Mouse (Mus musculus) C2C12 (cell line): ENCODE data around the gene Gucy2c. TPM values are rescaled to one million over a fixed set of nuclear protein-coding genes. Genes with fewer than 3 reads are reported as not detected.

Experiments
- H3K27me3 ChIP-seq: one replicate; pipeline ENCODE4 v1.6.1; 2011; ENCODE audit not compliant: control insufficient read depth, insufficient read depth, insufficient read length
- H3K36me3 ChIP-seq: one replicate; pipeline ENCODE4 v1.6.1; 2011; ENCODE audit not compliant: control insufficient read depth, insufficient read depth
- H3K4me3 ChIP-seq: one replicate; pipeline ENCODE4 v1.5.1; 2011; ENCODE audit warnings: mild to moderate bottlenecking, control low read depth; ENCODE audit not compliant: poor library complexity, insufficient read depth, severe bottlenecking
- H3K79me2 ChIP-seq: one replicate; pipeline ENCODE4 v1.6.1; 2011; ENCODE audit not compliant: control insufficient read depth, insufficient read depth
- H3K79me3 ChIP-seq: one replicate; pipeline ENCODE4 v1.6.1; 2011; ENCODE audit warnings: low read depth, control low read depth
- H3ac ChIP-seq: one replicate; pipeline ENCODE3; 2011; ENCODE audit warnings: low read depth; ENCODE audit not compliant: control insufficient read depth, insufficient read length
- CEBPB ChIP-seq: IDR thresholded peaks from one replicate; pipeline ENCODE4 v1.6.1; 2011; ENCODE audit warnings: low read depth, mild to moderate bottlenecking, control low read depth, moderate library complexity
- CTCF ChIP-seq: IDR thresholded peaks from one replicate; pipeline ENCODE4 v1.5.1; 2011; ENCODE audit not compliant: control insufficient read depth, insufficient read depth, insufficient read length
- FOSL1 ChIP-seq: IDR thresholded peaks from one replicate; pipeline ENCODE4 v1.8.0; 2011; ENCODE audit warnings: mild to moderate bottlenecking, low read length; ENCODE audit not compliant: poor library complexity, insufficient read depth, severe bottlenecking
- MAX ChIP-seq: IDR thresholded peaks from one replicate; pipeline ENCODE4 v1.6.1; 2011; ENCODE audit warnings: mild to moderate bottlenecking, control low read depth
- MYOD1 ChIP-seq: IDR thresholded peaks from one replicate; pipeline ENCODE4 v1.6.1; 2011; ENCODE audit warnings: low read depth; ENCODE audit not compliant: control insufficient read depth, insufficient read length
- MYOG ChIP-seq: IDR thresholded peaks from one replicate; pipeline ENCODE4 v1.6.1; 2011; ENCODE audit not compliant: control insufficient read depth, insufficient read length; ENCODE audit errors: extremely low read depth
- USF1 ChIP-seq: IDR thresholded peaks from one replicate; pipeline ENCODE4 v1.6.1; 2011; ENCODE audit warnings: low read depth, mild to moderate bottlenecking, control low read depth, moderate library complexity
- polyA plus RNA-seq: library from polyadenylated mRNA; unstranded; fragments of >200 nt; fragmentation: generic; extraction: Trizol; gene quantifications from one replicate; pipeline ENCODE4 v1.2.1, GENCODE M21; 2012; ENCODE audit warnings: missing spikeins

Gene Gucy2c
- polyA plus RNA-seq, 1 experiment = 0.01 TPM

GRCm38 (mm10) chr6:136683410-136684334 lies 97.9 kb downstream of the Gucy2c start:
- Histone ChIP-seq H3K79me2 (no peaks in the 10 kb centered on the region), H3K36me3 (no peaks in the 10 kb centered on the region), H3K27me3 (no peaks in the 10 kb centered on the region), H3K79me3 (no peaks in the 10 kb centered on the region), H3ac (no peak overlapping the region), H3K4me3 (no peak overlapping the region)
- TF ChIP-seq USF1 (no peak), MYOG (no peak), MYOD1 (no peak), FOSL1 (no peak), MAX (no peak), CEBPB (no peak), CTCF (no peak)

GRCm38 (mm10) chr6:136679381-136679780 lies 102.2 kb downstream of the Gucy2c start:
- Histone ChIP-seq H3K27me3 (no peaks in the 10 kb centered on the region), H3K36me3 (no peaks in the 10 kb centered on the region), H3K79me2 (no peaks in the 10 kb centered on the region), H3K4me3 (no peak overlapping the region), H3ac (no peak overlapping the region), H3K79me3 (no peaks in the 10 kb centered on the region)
- no peak for TF ChIP-seq CEBPB
- TF ChIP-seq USF1 = no peak
- no peak for TF ChIP-seq MYOG
- no peak for TF ChIP-seq FOSL1
- TF ChIP-seq MAX = no peak
- no peak for TF ChIP-seq CTCF
- no peak for TF ChIP-seq MYOD1

- no peak for TF ChIP-seq MYOD1
- TF ChIP-seq MYOG = no peak
- TF ChIP-seq CEBPB = no peak
- TF ChIP-seq MAX = no peak
- no peak for TF ChIP-seq CTCF
- TF ChIP-seq FOSL1 = no peak
- TF ChIP-seq USF1 = no peak
- Histone ChIP-seq H3K36me3 (no peaks in the 10 kb centered on the region), H3K4me3 (no peak overlapping the region), H3K79me2 (no peaks in the 10 kb centered on the region), H3ac (no peak overlapping the region), H3K27me3 (no peaks in the 10 kb centered on the region), H3K79me3 (no peaks in the 10 kb centered on the region)
These were observed 106.6 kb downstream of the Gucy2c start for GRCm38 (mm10) chr6:136674935-136675334.

- H3K36me3 ChIP-seq = no peaks in the 10 kb centered on the region
- no peaks in the 10 kb centered on the region for H3K27me3 ChIP-seq
- H3K79me3 ChIP-seq = no peaks in the 10 kb centered on the region
- H3K79me2 ChIP-seq = no peaks in the 10 kb centered on the region
- TF ChIP-seq FOSL1 (no peak), MYOG (no peak), MYOD1 (no peak), USF1 (no peak)
- H3K4me3 ChIP-seq = no peak overlapping the region
- no peak overlapping the region for H3ac ChIP-seq
These were observed 109.1 kb downstream of the Gucy2c start for GRCm38 (mm10) chr6:136672467-136672866.

GRCm38 (mm10) chr6:136669274-136669673 lies 112.3 kb downstream of the Gucy2c start:
- Histone ChIP-seq H3ac (no peak overlapping the region), H3K79me2 (no peaks in the 10 kb centered on the region), H3K4me3 (no peak overlapping the region), H3K79me3 (no peaks in the 10 kb centered on the region), H3K36me3 (no peaks in the 10 kb centered on the region), H3K27me3 (no peaks in the 10 kb centered on the region)
- TF ChIP-seq MYOD1 = no peak
- no peak for TF ChIP-seq MYOG
- TF ChIP-seq MAX = no peak
- TF ChIP-seq CEBPB = no peak
- no peak for TF ChIP-seq CTCF
- TF ChIP-seq FOSL1 = no peak
- TF ChIP-seq USF1 = no peak

GRCm38 (mm10) chr6:136668266-136668986 lies 113.1 kb downstream of the Gucy2c start:
- H3K27me3 ChIP-seq = no peaks in the 10 kb centered on the region
- no peaks in the 10 kb centered on the region for H3K36me3 ChIP-seq
- H3ac ChIP-seq = no peak overlapping the region
- no peaks in the 10 kb centered on the region for H3K79me3 ChIP-seq
- H3K4me3 ChIP-seq = no peak overlapping the region
- no peaks in the 10 kb centered on the region for H3K79me2 ChIP-seq
- TF ChIP-seq FOSL1 (no peak), MYOG (no peak), CEBPB (no peak), CTCF (no peak), USF1 (no peak), MAX (no peak), MYOD1 (no peak)
